Mouse (Mus musculus) embryonic facial prominence, embryonic 11.5 days (tissue): ENCODE measurements at regions not wholly inside any gene's neighbourhood (a gene's known extent, or its start where the extent isn't known, plus 50 kb on each side); places are given as distances from the start of the nearest gene placed in this dataset.

Experiments
- ATAC-seq: fragments of 200-750 bp; cut with Nextera tagmentation; replicated peaks from 2 replicates; pipeline ENCODE4 v1.8.0; 2017; ENCODE audit warnings: low read depth; ENCODE audit not compliant: insufficient number of reproducible peaks, low FRiP score, low TSS enrichment
- DNase-seq: peaks from one replicate; pipeline ENCODE4 v3.0.0-alpha.2; 2015; ENCODE audit warnings: low spot score
- H3K27ac ChIP-seq: fragments of 300-500 bp; sonication (generic); replicated peaks from 2 replicates; pipeline ENCODE4 v1.5.1; 2014; ENCODE audit warnings: mild to moderate bottlenecking, low read depth, low read length, control low read depth
- H3K27me3 ChIP-seq: fragments of 300-500 bp; sonication (generic); 2 replicates; pipeline ENCODE4 v1.6.1; 2014; ENCODE audit warnings: mild to moderate bottlenecking, low read length, moderate library complexity, mixed read lengths; ENCODE audit not compliant: control insufficient read depth, insufficient read depth
- H3K36me3 ChIP-seq: fragments of 300-500 bp; sonication (generic); replicated peaks from 2 replicates; pipeline ENCODE4 v1.6.1; 2014; ENCODE audit warnings: low read depth, mild to moderate bottlenecking, low read length, moderate library complexity, mixed read lengths; ENCODE audit not compliant: control insufficient read depth, insufficient read depth
- H3K4me1 ChIP-seq: fragments of 300-500 bp; sonication (generic); 2 replicates; pipeline ENCODE4 v1.6.1; 2014; ENCODE audit warnings: low read length, mixed read lengths; ENCODE audit not compliant: control insufficient read depth, insufficient read depth
- H3K4me2 ChIP-seq: fragments of 300-500 bp; sonication (generic); 2 replicates; pipeline ENCODE4 v1.6.1; 2014; ENCODE audit warnings: low read depth, mild to moderate bottlenecking, control low read depth, low read length, moderate library complexity
- H3K4me3 ChIP-seq: fragments of 300-500 bp; sonication (generic); 2 replicates; pipeline ENCODE4 v1.5.1; 2014; ENCODE audit warnings: low read depth, low read length, control low read depth
- H3K9ac ChIP-seq: fragments of 300-500 bp; sonication (generic); replicated peaks from 2 replicates; pipeline ENCODE4 v1.6.1; 2014; ENCODE audit warnings: mild to moderate bottlenecking, control low read depth, low read length
- H3K9me3 ChIP-seq: fragments of 300-500 bp; sonication (generic); replicated peaks from 2 replicates; pipeline ENCODE4 v1.6.1; 2016; ENCODE audit warnings: mild to moderate bottlenecking, low read length, inconsistent platforms, mixed read lengths; ENCODE audit not compliant: control insufficient read depth
- WGBS: fragments of 180-500 bp; shearing (Covaris S2); extraction: QIAGEN DNeasy Blood & Tissue Kit; methylation state at CpG from one replicate; pipeline ENCODE4 v1.1.7; 2014; 5-methylcytosine and 5-hydroxymethylcytosine counted together

- Histone ChIP-seq H3K9me3 (no peaks in the 10 kb centered on the region), H3K27ac (no peak overlapping the region), H3K4me3 (no peak overlapping the region), H3K36me3 (no peaks in the 10 kb centered on the region), H3K4me1 (no peaks in the 10 kb centered on the region), H3K4me2 (no peak overlapping the region), H3K27me3 (no peaks in the 10 kb centered on the region), H3K9ac (no peak overlapping the region)
- WGBS = 72% methylated on average over 5 of the region's 5 CpGs
- ATAC-seq = no peak
- no peak for DNase-seq
Measured at GRCm38 (mm10) chr10:111575256-111575655, 69.2 kb downstream of the Phlda1 start.

GRCm38 (mm10) chr10:111575926-111576325 lies 69.8 kb downstream of the Phlda1 start:
- no peak overlapping the region for H3K27ac ChIP-seq
- H3K4me2 ChIP-seq = no peak overlapping the region
- H3K9ac ChIP-seq = no peak overlapping the region
- no peaks in the 10 kb centered on the region for H3K9me3 ChIP-seq
- no peaks in the 10 kb centered on the region for H3K4me1 ChIP-seq
- no peaks in the 10 kb centered on the region for H3K36me3 ChIP-seq
- ATAC-seq (no peak), DNase-seq (no peak)
- 52% methylated on average over 5 of the region's 5 CpGs for whole genome bisulfite sequencing
- H3K4me3 ChIP-seq = no peak overlapping the region
- H3K27me3 ChIP-seq = no peaks in the 10 kb centered on the region

DNA sequence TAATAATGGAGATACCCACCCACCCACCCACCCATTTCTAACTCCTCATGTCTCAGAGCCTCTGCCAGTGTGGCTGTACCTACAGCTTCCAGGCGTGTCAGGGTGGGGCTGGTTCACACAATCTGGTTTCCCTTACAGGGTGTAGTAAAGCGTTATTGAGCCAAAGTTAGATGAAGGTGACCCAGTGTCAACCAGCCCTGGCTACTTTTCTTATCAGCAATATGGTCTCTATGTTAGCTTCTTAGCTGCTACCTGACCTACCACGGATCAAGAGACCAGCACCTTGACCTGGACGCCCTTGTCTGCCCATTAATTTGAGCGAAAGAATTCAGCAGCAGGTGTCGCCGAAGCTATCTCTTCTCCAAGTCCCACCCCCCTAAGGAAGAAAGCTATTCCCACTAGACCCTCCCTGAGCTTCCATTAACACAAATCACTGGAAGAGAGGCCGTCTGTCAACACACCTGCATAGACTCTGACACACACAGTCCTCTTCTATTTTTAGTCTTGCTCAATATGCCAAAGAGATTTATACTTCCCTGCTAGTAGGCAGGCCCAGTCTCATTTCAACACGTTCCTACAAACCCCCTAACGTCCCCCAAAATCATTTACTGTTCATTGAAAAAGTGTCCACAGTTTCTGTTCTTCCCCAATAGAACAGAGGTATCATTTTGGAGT lies 70.4 kb downstream of the Phlda1 start:
- DNase-seq = no peak
- Histone ChIP-seq H3K4me2 (no peak overlapping the region), H3K9me3 (no peaks in the 10 kb centered on the region), H3K27ac (no peak overlapping the region), H3K4me1 (no peaks in the 10 kb centered on the region), H3K36me3 (no peaks in the 10 kb centered on the region), H3K4me3 (no peak overlapping the region), H3K9ac (no peak overlapping the region), H3K27me3 (no peaks in the 10 kb centered on the region)
- 82% methylated on average over 10 of the region's 10 CpGs for WGBS
- no peak for ATAC-seq

GRCm38 (mm10) chr10:111578536-111578935 lies 72.5 kb downstream of the Phlda1 start:
- no peak overlapping the region for H3K27ac ChIP-seq
- no peaks in the 10 kb centered on the region for H3K4me1 ChIP-seq
- no peak overlapping the region for H3K4me2 ChIP-seq
- 66% methylated on average over 5 of the region's 5 CpGs for WGBS
- no peaks in the 10 kb centered on the region for H3K36me3 ChIP-seq
- no peak overlapping the region for H3K9ac ChIP-seq
- no peaks in the 10 kb centered on the region for H3K9me3 ChIP-seq
- ATAC-seq = no peak
- H3K4me3 ChIP-seq = no peak overlapping the region
- no peak for DNase-seq
- H3K27me3 ChIP-seq = no peaks in the 10 kb centered on the region

- H3K4me1 ChIP-seq = no peaks in the 10 kb centered on the region
- H3K4me3 ChIP-seq = no peak overlapping the region
- H3K9me3 ChIP-seq = no peaks in the 10 kb centered on the region
- no peak overlapping the region for H3K9ac ChIP-seq
- H3K27me3 ChIP-seq = no peaks in the 10 kb centered on the region
- no peaks in the 10 kb centered on the region for H3K36me3 ChIP-seq
- no peak for ATAC-seq
- H3K27ac ChIP-seq = no peak overlapping the region
- no peak overlapping the region for H3K4me2 ChIP-seq
- no peak for DNase-seq
- WGBS = 52% methylated on average over 2 of the region's 2 CpGs
Measured at GRCm38 (mm10) chr10:111579481-111579880, 73.4 kb downstream of the Phlda1 start.

GRCm38 (mm10) chr10:111580401-111581100 lies 74.5 kb downstream of the Phlda1 start:
- H3K9me3 ChIP-seq = no peaks in the 10 kb centered on the region
- no peak for ATAC-seq
- 75% methylated on average over 11 of the region's 11 CpGs for WGBS

GRCm38 (mm10) chr10:111581847-111582246 lies 75.8 kb downstream of the Phlda1 start:
- Histone ChIP-seq H3K9me3 (no peaks in the 10 kb centered on the region), H3K4me1 (no peaks in the 10 kb centered on the region), H3K4me3 (no peak overlapping the region), H3K27me3 (no peaks in the 10 kb centered on the region), H3K4me2 (no peak overlapping the region), H3K9ac (no peak overlapping the region), H3K27ac (no peak overlapping the region), H3K36me3 (no peaks in the 10 kb centered on the region)
- no peak for ATAC-seq
- WGBS = 81% methylated on average over 3 of the region's 3 CpGs
- DNase-seq = no peak

More at GRCm38 (mm10) chr10:111580401-111581100, 74.5 kb downstream of the Phlda1 start:
- Histone ChIP-seq H3K9ac (no peak overlapping the region), H3K4me1 (no peaks in the 10 kb centered on the region), H3K27ac (no peak overlapping the region), H3K4me3 (no peak overlapping the region), H3K4me2 (no peak overlapping the region), H3K27me3 (no peaks in the 10 kb centered on the region), H3K36me3 (no peaks in the 10 kb centered on the region)
- no peak for DNase-seq

- 86% methylated on average over 14 of the region's 14 CpGs for WGBS
- Histone ChIP-seq H3K4me3 (no peak overlapping the region), H3K4me2 (no peak overlapping the region), H3K9ac (no peak overlapping the region), H3K4me1 (no peaks in the 10 kb centered on the region), H3K36me3 (no peaks in the 10 kb centered on the region), H3K9me3 (no peaks in the 10 kb centered on the region), H3K27me3 (no peaks in the 10 kb centered on the region), H3K27ac (no peak overlapping the region)
- no peak for DNase-seq
- ATAC-seq = no peak
Measured at GRCm38 (mm10) chr10:111582321-111583123, 76.4 kb downstream of the Phlda1 start.
